Mouse (Mus musculus): Measurements from ENCODE around the gene Olfr667.
"Not testable (repeated sequence)": the region's sequence is repeated elsewhere in the genome, so short reads cannot be mapped to it uniquely, and the experiment has no call there.

Gene Olfr667

DNA sequence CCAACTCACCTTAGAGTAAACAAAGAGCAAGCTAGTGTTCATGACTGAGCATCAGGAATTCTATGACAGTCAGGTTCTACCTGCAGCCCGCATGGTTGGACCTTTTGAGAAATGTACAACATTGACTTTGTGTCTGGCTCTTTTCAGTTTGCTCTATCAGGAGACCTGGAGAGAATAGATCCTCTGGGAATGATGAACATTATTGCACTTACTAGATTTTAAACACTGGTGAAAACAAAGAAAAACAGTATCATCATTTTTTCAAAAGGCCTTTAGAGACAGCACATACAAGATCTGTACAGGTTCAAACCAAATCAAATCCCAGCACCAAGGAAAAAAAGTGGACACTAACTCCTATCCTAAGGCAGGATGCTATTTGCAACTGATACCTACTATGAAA lies at the start of gene Olfr667:
Olfr667 (minus strand) TSS at position 101 of the 400 bp plus-strand sequence.
- no peak for DNase-seq (ENCODE audit: low spot score)

DNA sequence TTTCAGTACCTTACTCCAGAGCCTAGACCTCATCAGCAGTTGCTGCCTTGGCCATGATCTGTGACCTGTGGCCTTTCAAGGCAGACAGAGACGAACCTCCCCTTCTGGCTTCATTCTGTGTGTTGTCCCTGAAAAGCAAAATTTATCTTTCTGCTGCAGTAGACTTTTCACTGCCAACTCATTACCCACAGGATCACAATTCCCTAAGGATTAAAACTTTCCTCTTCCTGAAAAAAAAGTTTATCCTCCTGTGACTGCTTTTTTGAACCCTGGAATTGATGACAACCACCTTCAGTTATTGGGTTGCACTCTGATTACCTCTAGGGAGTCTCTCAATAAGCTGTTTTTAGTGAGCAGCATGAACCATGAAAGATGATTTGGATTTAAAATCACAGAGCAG lies 41.2 kb upstream of the Olfr667 start, which contains the start of gene Olfr670:
Olfr670 (minus strand) TSS at position 101 of the 400 bp plus-strand sequence.
- DNase-seq (ENCODE audit: low spot score) = no peak

DNA sequence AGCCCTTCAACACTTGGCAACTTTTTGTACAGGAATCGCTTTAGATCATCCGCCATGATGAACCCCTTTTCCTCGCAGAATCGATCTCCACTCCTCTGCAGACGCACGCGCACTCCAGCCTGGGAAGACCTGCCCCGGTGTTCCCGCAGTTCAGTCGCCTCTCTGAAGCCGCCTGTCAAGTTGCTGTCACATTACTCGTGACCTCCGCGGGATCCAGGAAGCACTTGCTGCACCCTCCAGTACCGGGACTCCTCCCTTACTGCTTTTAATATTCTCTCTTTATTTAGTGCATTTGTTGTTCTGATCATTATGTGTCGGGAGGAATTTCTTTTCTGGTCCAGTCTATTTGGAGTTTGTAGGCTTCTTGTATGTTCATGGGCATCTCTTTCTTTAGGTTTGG lies 29.0 kb upstream of the Olfr667 start:
- DNase-seq (ENCODE audit: low spot score) = not testable (repeated sequence)

DNA sequence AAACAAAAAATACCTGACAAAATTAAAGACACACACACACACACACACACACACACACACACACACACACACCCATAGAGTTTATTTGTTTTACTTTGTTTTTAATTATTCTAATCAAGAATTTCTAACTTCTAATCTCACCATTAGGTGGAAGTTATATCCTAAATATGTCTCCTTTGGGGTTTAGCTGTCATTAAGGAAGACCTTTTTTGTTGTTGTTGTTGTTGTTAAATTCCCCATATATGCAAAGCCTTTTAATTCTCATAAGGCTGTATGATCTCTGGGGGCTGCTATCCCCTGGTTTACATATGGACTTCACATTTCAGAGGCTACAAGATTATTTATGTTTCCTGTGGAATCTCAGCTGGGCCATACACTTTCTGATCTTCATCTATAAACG lies 12.7 kb upstream of the Olfr667 start, which contains the start of gene Olfr669:
Olfr669 (plus strand) TSS at position 301 of the 400 bp plus-strand sequence.
- DNase-seq (ENCODE audit: low spot score) = no peak

DNA sequence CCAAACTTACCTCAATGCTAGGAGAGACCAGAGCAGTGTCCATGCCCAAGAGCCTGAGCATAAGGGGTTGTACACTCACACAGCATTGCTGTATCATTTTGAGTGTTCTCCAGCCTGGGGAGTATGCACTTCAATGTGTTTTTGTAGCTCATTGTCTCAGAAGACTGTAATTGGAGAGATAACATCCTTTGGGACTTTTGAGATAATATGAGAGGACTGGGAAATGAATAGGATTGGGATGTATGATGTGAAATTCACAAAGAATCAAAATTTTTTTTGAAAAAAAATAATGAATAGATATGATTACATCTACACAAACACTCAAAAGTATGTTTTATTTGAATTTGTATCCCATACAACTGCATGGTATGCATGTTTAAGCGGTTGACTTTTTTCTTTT lies 6.7 kb upstream of the Olfr667 start, which contains the start of gene Olfr668:
Olfr668 (minus strand) TSS at position 101 of the 400 bp plus-strand sequence.
- no peak for DNase-seq (ENCODE audit: low spot score)

DNA sequence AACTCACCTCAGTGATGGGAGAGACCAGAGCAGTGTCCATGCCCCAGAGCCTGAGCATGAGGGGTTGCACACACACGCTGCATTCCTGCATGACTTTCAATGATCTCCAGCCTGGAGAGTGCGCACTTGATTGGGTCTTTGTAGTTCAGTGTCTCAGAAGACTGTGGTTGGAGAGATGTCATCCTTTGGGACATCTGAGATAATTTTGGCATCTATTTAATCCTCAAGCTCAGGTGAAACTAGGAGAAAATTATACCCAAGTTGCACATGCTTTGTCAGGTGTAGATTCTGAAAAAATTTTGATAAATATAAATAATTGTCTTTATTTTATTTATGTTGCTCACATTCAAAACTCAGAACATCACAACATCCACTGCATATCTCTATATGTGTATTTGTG lies 25.4 kb downstream of the Olfr667 start, which contains the start of gene Olfr666:
Olfr666 (minus strand) TSS at position 101 of the 400 bp plus-strand sequence.
- no peak for DNase-seq (ENCODE audit: low spot score)

DNA sequence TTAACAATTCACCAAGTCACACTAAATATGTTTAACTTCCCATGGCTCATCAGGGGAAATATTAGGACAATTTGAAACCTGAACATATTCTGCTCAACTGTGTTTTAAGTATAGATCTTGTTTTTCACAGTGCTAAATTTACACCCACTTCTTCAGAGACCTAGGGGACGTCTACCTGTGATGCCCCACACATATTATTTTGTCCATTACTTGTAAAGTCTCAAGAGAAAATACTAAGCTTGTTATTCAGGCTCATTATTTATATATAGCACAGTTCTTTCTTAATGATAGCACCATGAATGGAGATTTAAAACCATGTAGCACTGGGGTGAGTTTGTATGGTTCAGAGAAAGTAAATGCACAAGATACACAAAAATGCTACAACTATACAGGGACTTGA lies 43.6 kb downstream of the Olfr667 start, which contains the start of gene Olfr665:
Olfr665 (plus strand) TSS at position 301 of the 400 bp plus-strand sequence.
- no peak for DNase-seq (ENCODE audit: low spot score)
